Mouse (Mus musculus): ENCODE data around the gene Slc6a2.

Gene Slc6a2

DNA sequence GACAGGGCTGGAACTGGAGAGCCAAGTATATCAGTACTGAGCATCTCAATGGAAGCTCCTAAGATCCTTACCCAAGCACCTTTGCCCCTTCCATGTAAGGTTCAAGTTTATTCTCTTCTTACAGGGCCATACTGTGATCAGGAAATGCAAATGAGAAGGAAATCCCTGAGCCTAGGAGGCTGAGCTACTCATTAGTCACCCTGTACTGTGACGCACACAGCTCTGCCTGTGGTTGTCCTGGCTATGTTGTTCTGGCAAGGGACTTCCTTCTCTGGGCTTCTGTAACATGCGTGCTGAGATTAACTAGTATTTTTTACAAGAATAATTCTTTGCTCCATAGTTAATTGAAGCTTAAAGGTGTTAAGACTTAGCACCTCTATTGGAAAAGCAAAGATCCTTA lies 70.8 kb downstream of the Slc6a2 start:
- no peak for DNase-seq (ENCODE audit: low spot score)

DNA sequence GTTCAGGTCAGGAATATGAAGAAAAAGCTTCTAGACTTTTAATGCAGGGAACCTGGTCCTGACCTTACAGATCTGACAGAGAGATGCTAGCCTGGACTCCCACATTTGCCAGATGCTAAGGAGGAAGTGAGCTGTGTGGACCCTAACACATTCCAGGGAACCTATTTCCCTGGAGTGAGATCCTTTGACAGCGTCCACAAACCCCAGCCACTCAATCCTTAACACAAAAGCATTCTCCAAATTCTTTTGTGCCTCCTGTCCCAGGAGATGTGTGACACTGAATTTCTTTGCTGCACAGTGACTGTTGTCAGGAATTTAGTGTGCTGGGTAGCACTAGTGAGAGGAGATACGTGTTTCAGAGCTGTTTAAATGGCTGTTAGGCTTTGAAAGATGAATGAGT lies 79.0 kb downstream of the Slc6a2 start:
- no peak for DNase-seq (ENCODE audit: low spot score)

DNA sequence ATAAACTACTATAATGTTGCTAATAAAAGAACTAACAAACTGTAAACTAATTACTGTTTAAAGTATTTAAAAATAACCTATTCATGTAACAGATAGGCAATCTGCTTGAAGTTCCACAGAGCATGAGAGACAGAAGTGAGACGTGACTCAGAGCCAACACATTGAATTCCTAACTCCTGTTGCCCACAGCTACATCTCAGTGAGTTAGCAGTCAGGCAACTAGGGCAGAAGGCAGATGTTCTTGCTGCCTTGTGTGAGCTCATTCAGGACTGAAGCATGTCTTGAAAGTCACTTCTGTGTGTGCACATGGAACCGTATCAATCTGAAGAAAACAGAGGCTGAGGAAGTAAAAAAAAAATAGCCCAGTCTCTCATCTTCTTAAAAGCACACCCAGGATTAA lies 80.4 kb downstream of the Slc6a2 start:
- no peak for DNase-seq (ENCODE audit: low spot score)

DNA sequence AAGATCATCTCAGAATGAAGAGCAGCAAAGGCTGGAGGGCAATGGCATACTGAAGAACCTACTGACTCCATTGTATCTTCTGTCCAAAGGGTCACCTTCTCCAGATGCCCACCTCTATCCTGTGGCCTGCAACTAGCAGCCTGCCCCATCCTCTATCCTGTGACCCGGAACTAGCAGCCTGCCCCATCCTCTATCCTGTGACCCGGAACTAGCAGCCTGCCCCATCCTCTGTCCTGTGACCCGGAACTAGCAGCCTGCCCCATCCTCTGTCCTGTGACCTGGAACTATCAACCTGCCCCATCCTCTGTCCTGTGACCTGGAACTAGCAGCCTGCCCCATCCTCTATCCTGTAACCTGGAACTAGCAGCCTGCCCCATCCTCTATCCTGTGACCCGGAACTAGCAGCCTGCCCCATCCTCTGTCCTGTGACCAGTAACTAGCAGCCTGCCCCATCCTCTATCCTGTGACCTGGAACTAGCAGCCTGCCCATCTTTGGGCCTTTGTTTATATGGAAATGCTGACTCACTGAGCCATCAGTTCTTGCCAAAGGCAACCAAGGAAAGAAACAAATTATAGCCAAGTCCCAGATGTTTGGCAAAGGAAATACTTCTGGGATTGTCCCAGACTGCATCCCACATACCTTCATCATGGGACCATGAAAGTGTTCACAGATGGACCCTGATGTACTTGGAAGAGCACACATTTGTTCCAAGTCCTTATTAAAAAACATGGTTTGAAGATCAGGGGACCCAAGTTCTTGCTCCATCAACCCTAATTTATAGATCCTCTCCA lies 81.1 kb downstream of the Slc6a2 start:
- no peak for DNase-seq (ENCODE audit: low spot score)

DNA sequence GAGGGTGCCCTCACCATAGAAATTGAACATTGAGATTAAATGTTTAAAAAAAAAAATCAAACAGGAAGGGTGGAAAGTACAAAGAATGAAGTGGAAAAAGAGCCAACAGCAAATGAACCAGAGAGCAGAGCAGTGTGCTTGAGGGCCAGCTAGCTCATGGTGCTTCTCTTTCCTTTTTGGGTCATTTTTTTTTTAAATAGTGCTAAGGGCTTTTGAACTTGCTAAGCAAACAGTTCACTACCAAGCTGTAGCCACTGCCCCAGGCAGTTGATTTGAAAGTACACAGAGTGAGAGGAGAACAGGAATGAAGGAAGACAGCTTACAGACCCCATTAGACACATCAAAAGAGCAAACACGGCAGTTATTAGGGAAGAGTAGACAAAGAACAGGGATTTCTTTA lies 83.2 kb downstream of the Slc6a2 start:
- DNase-seq (ENCODE audit: low spot score), result no peak

DNA sequence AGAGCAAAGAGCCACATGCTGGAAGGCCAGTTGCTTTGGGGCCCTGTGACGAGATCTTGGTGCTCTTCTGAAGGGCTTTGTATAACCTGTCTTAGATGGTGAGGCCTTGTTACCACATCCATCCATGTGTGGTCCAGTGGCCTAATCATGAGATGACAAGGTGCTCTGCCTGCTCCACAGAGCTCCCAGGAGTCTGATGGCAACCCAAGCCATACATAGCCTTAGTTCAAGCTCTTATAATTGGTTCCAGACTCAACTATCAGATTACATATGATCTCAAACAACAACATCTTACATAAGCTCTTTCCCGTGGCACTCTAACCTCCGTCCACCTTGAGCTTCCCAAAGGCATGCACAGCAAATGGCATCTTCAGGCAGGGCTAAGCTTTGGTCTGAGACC lies 88.2 kb downstream of the Slc6a2 start, which contains the start of gene Ces1a:
Gene Ces1a (minus strand): TSS at position 101 of the 400 bp plus-strand sequence.
- no peak for DNase-seq (ENCODE audit: low spot score)

DNA sequence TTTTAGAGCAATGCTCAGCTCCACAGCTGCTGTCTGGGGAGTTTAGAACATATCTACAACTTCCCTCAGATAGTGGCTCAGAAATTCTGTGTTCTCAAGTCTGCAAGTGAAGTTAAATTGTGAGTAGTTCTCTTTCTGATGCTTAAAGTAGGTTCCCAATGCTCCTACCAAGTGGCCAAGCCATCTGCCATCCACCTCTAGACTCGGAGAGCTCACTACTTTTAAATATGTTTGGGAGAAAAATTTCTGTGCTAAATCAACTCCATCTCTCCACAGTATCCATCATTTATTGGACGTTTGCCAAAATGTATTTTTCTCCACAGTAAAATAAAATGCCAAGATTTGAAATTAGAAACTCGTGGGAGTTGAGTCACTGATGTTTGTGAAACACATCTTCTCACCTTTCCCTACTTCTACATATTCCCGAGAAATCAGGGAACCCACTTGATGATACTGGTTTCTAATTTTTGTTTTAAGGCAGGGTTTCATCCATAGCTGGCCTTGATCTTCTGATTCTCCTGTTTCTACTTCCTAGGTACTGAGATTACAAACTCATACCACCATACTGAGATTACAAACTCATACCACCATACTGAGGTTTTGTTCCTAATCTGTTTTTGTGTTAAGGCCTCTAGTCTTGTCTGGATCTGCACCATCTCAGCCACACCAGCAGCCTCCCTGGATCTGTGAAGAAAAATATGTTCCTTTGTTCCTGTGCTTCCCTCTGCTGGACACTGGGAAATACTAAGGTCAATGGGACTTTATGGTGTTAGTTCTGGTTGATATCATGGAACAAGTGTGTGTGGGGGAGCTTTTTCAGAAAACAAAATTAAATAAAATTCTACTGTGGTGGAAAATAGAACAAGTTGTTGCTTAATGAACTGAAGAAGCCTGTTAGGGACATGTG lies 88.9 kb downstream of the Slc6a2 start:
- peak; percentile 29 for DNase-seq (ENCODE audit: low spot score)
